Mouse (Mus musculus): ENCODE measurements around the gene Fam160a1. TPM values are rescaled to one million over a fixed set of nuclear protein-coding genes. Genes with fewer than 3 reads are reported as not detected.

Fam160a1 gene
- polyA plus RNA-seq, 1 experiment from 2014 or later = 0.09 TPM

- 43% methylated on average over 3 of the region's 3 CpGs for WGBS
Observed at GRCm38 (mm10) chr3:85693013-85693412, 124.1 kb downstream of the Fam160a1 start.

DNA sequence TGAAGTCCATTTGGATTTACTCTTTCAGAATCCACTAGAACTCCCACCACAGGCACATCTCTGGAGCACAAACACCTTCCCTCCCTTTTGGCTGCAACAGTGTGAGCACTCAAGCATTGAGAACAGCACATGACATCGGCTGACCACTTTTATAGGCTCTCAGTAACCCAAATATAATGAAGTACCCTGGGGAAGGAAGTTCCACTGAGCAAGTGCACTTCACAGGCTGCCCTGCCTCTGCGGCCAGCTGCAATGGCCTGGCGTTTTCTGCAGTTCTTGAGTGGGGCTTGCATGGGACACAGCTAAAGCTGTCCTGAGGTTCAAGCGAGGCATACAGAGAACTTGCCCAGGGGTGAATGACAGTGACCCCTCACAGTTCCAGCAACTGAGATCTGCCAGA is 126.0 kb downstream of the Fam160a1 start:
- no peak for ATAC-seq
- Histone ChIP-seq H3K9me3 (no peaks in the 10 kb centered on the region), H3K4me2 (replicated peaks) (no peak overlapping the region), H3K9ac (replicated peaks) (no peak overlapping the region), H3K27ac (no peak overlapping the region), H3K27me3 (no peaks in the 10 kb centered on the region), H3K4me1 (replicated peaks) (peaks cover 9% of the 10 kb centered on the region), H3K4me3 (replicated peaks) (no peak overlapping the region), H3K36me3 (no peaks in the 10 kb centered on the region)
- 57% methylated on average over 4 of the region's 4 CpGs for WGBS

More at GRCm38 (mm10) chr3:85693013-85693412, 124.1 kb downstream of the Fam160a1 start:
- no peak overlapping the region for H3K27ac ChIP-seq
- peaks cover 9% of the 10 kb centered on the region for H3K4me1 ChIP-seq (replicated peaks)
- H3K9me3 ChIP-seq = no peaks in the 10 kb centered on the region
- ATAC-seq = no peak
- H3K36me3 ChIP-seq = no peaks in the 10 kb centered on the region
- no peak overlapping the region for H3K4me3 ChIP-seq (replicated peaks)
- no peaks in the 10 kb centered on the region for H3K27me3 ChIP-seq
- H3K4me2 ChIP-seq (replicated peaks) = no peak overlapping the region
- H3K9ac ChIP-seq (replicated peaks) = no peak overlapping the region

GRCm38 (mm10) chr3:85688341-85688740 is 128.8 kb downstream of the Fam160a1 start:
- Histone ChIP-seq H3K36me3 (no peaks in the 10 kb centered on the region), H3K4me3 (replicated peaks) (no peak overlapping the region), H3K4me1 (replicated peaks) (peaks cover 8% of the 10 kb centered on the region), H3K9ac (replicated peaks) (no peak overlapping the region), H3K9me3 (no peaks in the 10 kb centered on the region), H3K4me2 (replicated peaks) (no peak overlapping the region), H3K27ac (no peak overlapping the region), H3K27me3 (no peaks in the 10 kb centered on the region)
- 93% methylated on average over 14 of the region's 14 CpGs for WGBS
- no peak for ATAC-seq

- Histone ChIP-seq H3K4me3 (replicated peaks) (no peak overlapping the region), H3K4me1 (replicated peaks) (peaks cover 5% of the 10 kb centered on the region; the same call in 1 of the 2 replicates), H3K4me2 (replicated peaks) (no peak overlapping the region), H3K27ac (no peak overlapping the region), H3K9ac (replicated peaks) (no peak overlapping the region), H3K36me3 (no peaks in the 10 kb centered on the region), H3K27me3 (no peaks in the 10 kb centered on the region), H3K9me3 (no peaks in the 10 kb centered on the region)
- ATAC-seq = no peak
- WGBS = 93% methylated on average over 8 of the region's 8 CpGs
Observed at GRCm38 (mm10) chr3:85685271-85685670, 131.8 kb downstream of the Fam160a1 start.

GRCm38 (mm10) chr3:85683618-85684017 is 133.5 kb downstream of the Fam160a1 start:
- no peak overlapping the region for H3K4me3 ChIP-seq (replicated peaks)
- ATAC-seq = no peak
- H3K4me2 ChIP-seq (replicated peaks) = no peak overlapping the region
- no peaks in the 10 kb centered on the region for H3K27me3 ChIP-seq
- H3K9ac ChIP-seq (replicated peaks) = no peak overlapping the region
- WGBS = 94% methylated on average over 5 of the region's 5 CpGs
- H3K36me3 ChIP-seq = no peaks in the 10 kb centered on the region
- peaks cover 6% of the 10 kb centered on the region; the same call in 1 of the 2 replicates for H3K4me1 ChIP-seq (replicated peaks)
- no peak overlapping the region for H3K27ac ChIP-seq
- H3K9me3 ChIP-seq = no peaks in the 10 kb centered on the region

GRCm38 (mm10) chr3:85681136-85681535 is 136.0 kb downstream of the Fam160a1 start:
- 32% methylated on average over 7 of the region's 7 CpGs for WGBS
- Histone ChIP-seq H3K4me3 (replicated peaks) (no peak overlapping the region), H3K36me3 (no peaks in the 10 kb centered on the region), H3K27me3 (no peaks in the 10 kb centered on the region), H3K27ac (no peak overlapping the region), H3K4me2 (replicated peaks) (no peak overlapping the region), H3K9me3 (no peaks in the 10 kb centered on the region), H3K9ac (replicated peaks) (no peak overlapping the region), H3K4me1 (replicated peaks) (peaks cover 6% of the 10 kb centered on the region; the same call in 1 of the 2 replicates)
- no peak for ATAC-seq

DNA sequence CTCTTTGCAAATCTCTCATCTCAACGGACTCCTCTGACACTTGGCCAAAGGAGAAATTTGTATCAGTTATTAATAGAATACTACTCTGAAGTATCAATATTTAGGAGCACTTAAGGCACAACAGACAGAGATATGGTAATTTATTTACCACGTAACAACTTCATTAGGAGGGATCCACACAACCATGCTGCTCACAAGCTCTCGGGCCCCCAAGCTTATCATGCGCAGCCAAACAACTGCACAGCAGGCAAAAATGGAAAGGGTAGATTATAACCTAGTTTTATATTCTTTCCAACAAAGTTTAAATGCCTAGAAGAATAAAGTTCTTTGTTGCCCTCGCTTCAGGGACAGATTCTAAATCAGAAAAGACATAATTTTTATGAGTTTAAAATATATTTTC is 137.1 kb downstream of the Fam160a1 start:
- H3K9ac ChIP-seq (replicated peaks) = no peak overlapping the region
- no peaks in the 10 kb centered on the region for H3K27me3 ChIP-seq
- 84% methylated on average over 5 of the region's 5 CpGs for WGBS
- no peak overlapping the region for H3K4me2 ChIP-seq (replicated peaks)
- H3K27ac ChIP-seq = no peak overlapping the region
- no peaks in the 10 kb centered on the region for H3K9me3 ChIP-seq
- no peaks in the 10 kb centered on the region for H3K36me3 ChIP-seq
- peaks cover 6% of the 10 kb centered on the region; the same call in 1 of the 2 replicates for H3K4me1 ChIP-seq (replicated peaks)
- H3K4me3 ChIP-seq (replicated peaks) = no peak overlapping the region
- ATAC-seq = no peak

DNA sequence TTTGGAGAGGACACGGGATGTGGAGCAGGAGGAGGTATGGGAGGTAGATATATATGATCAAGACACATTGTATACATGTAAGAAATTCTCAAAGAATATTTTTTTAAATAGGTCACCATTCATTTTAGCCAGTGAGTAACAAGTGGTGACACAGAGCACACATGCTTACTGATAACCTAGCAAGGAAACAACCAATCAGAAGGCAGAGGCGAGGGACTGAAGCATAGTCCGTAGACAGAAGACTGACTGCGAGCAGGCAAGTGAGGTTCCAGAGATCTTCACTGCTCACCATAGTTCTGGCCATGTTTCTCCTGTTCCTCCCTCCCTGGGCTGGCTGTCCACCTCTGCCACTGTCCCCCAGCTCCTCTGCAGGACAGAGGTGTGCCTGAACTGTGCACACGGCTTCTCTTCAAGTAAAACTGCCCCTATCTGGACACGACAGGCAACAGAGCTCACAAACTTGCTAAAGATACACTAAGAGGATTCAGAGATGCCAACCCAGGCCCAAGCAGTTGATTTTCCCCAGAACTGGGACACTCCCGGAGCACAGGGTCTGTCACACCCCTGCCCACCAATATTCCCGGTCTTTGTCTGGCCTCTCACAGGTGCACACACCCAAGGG is 137.7 kb downstream of the Fam160a1 start:
- Histone ChIP-seq H3K4me3 (replicated peaks) (no peak overlapping the region), H3K4me1 (replicated peaks) (peaks cover 6% of the 10 kb centered on the region; the same call in 1 of the 2 replicates), H3K4me2 (replicated peaks) (no peak overlapping the region), H3K36me3 (no peaks in the 10 kb centered on the region), H3K9ac (replicated peaks) (no peak overlapping the region), H3K27ac (no peak overlapping the region), H3K27me3 (no peaks in the 10 kb centered on the region), H3K9me3 (no peaks in the 10 kb centered on the region)
- no peak for ATAC-seq
- 87% methylated on average over 8 of the region's 8 CpGs for WGBS

GRCm38 (mm10) chr3:85677952-85678351 is 139.1 kb downstream of the Fam160a1 start:
- H3K4me3 ChIP-seq (replicated peaks) = no peak overlapping the region
- H3K9me3 ChIP-seq = no peaks in the 10 kb centered on the region
- peaks cover 6% of the 10 kb centered on the region; the same call in 1 of the 2 replicates for H3K4me1 ChIP-seq (replicated peaks)
- H3K9ac ChIP-seq (replicated peaks) = no peak overlapping the region
- no peak for ATAC-seq
- no peaks in the 10 kb centered on the region for H3K36me3 ChIP-seq
- no peak overlapping the region for H3K27ac ChIP-seq
- WGBS = 77% methylated on average over 3 of the region's 3 CpGs
- H3K4me2 ChIP-seq (replicated peaks) = no peak overlapping the region
- H3K27me3 ChIP-seq = no peaks in the 10 kb centered on the region

- H3K9ac ChIP-seq (replicated peaks) = no peak overlapping the region
- no peak overlapping the region for H3K4me2 ChIP-seq (replicated peaks)
- H3K4me3 ChIP-seq (replicated peaks) = no peak overlapping the region
- no peak overlapping the region for H3K27ac ChIP-seq
- H3K27me3 ChIP-seq = no peaks in the 10 kb centered on the region
- WGBS = 81% methylated on average over 8 of the region's 8 CpGs
- peaks cover 6% of the 10 kb centered on the region; the same call in 1 of the 2 replicates for H3K4me1 ChIP-seq (replicated peaks)
- no peaks in the 10 kb centered on the region for H3K36me3 ChIP-seq
- no peak for ATAC-seq
- H3K9me3 ChIP-seq = no peaks in the 10 kb centered on the region
Observed at GRCm38 (mm10) chr3:85677133-85677532, 140.0 kb downstream of the Fam160a1 start.

DNA sequence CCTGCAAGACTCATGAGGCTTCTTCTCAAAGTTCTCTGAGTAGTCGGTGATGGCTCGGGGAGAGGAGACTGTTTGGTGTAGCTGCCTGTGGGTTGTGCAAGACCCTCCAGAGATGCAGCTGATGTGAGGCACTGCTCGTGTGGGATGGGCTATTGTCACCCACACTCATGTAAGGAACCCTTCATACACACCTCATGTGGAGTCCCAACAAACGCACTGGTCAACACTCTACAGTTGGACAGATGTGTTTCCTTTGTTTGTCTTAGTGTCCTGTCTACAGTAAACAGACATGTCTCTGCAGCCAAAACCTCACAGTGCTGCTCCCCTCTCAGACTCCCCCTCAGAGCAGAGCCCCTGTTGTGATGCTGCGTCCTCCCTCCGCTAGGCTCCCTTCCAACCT is 147.2 kb downstream of the Fam160a1 start:
- WGBS = 82% methylated on average over 6 of the region's 6 CpGs
- H3K4me3 ChIP-seq (replicated peaks) = no peak overlapping the region
- no peaks in the 10 kb centered on the region for H3K9me3 ChIP-seq
- no peak for ATAC-seq
- no peak overlapping the region for H3K9ac ChIP-seq (replicated peaks)
- no peak overlapping the region for H3K4me2 ChIP-seq (replicated peaks)
- H3K27ac ChIP-seq = no peak overlapping the region
- H3K4me1 ChIP-seq (replicated peaks) = no peaks in the 10 kb centered on the region
- no peaks in the 10 kb centered on the region for H3K36me3 ChIP-seq
- no peaks in the 10 kb centered on the region for H3K27me3 ChIP-seq

DNA sequence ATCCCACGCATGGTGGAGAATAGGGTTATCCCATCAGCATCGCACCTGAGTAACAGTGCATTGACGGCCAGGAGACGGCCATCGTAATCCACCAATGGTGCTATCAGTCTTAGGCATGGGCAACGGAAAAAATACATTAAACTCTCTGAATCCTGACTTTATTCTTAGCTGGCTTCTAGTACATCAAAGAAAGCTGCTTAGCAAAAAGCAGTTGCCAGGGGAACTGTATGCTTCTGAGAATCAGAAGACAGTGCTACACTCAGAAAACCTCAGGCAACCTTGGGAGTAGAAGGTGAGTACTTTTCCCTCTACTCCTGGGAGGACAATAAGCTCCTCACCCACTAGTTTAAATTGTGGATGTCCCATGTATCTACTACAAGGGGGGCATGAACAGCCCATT is 149.4 kb downstream of the Fam160a1 start:
- Histone ChIP-seq H3K9ac (replicated peaks) (no peak overlapping the region), H3K4me3 (replicated peaks) (no peak overlapping the region), H3K27me3 (no peaks in the 10 kb centered on the region), H3K27ac (no peak overlapping the region), H3K9me3 (no peaks in the 10 kb centered on the region), H3K36me3 (no peaks in the 10 kb centered on the region), H3K4me1 (replicated peaks) (no peaks in the 10 kb centered on the region), H3K4me2 (replicated peaks) (no peak overlapping the region)
- no peak for ATAC-seq
- WGBS = 86% methylated on average over 6 of the region's 6 CpGs

- H3K27me3 ChIP-seq = no peaks in the 10 kb centered on the region
- H3K4me1 ChIP-seq (replicated peaks) = no peaks in the 10 kb centered on the region
- WGBS = 82% methylated on average over 12 of the region's 12 CpGs
- H3K4me2 ChIP-seq (replicated peaks) = no peak overlapping the region
- H3K36me3 ChIP-seq = no peaks in the 10 kb centered on the region
- ATAC-seq = no peak
- H3K9ac ChIP-seq (replicated peaks) = no peak overlapping the region
- H3K27ac ChIP-seq = no peak overlapping the region
- no peak overlapping the region for H3K4me3 ChIP-seq (replicated peaks)
- no peaks in the 10 kb centered on the region for H3K9me3 ChIP-seq
Observed at GRCm38 (mm10) chr3:85666736-85667135, 150.4 kb downstream of the Fam160a1 start.
